ENCODE assay signal across 18 mouse cellular contexts in the genomic region with DNA sequence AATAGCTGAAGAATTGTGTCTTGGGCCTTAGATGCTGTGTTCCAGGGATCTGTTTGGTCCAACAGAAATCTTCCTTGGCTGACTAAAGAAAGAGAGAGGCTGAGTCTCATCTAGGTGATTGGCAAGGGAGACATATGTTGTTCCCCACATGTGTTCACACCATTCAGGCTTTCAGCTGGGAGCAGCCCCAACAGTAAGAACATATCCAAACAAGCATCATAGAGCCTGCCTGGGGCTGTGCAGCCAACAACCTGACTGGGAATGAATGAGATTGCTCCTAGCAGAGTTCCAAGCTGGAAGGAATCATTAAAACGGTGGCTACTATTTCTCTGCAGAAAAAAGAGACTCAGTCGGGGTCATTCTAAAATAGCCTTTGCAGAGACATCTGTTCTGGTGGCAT.
DNase-seq lines count a peak whose midpoint lies in the region; ATAC-seq and TF ChIP-seq lines count a peak whose summit lies in the region.
"Had no signal": no experiment of that assay in that cellular context is flagged by ENCODE, and none has a peak within 500 bp of the region (broad histone marks: within the 10 kb centered on the region; RNA-seq: fewer than 3 reads in every experiment).

No protein-coding gene starts in this region.

- no peak overlapping the region for H3K27ac ChIP-seq in forebrain, postnatal 0 days (ENCODE audit: low read depth, low read length)
- no peak overlapping the region for H3K27ac ChIP-seq in forebrain, embryonic 13.5 days
- 0 out of 2 replicates have a peak overlapping the region, but pooled peaks have one; percentile 22 for H3K27ac ChIP-seq in hindbrain, postnatal 0 days
- H3K27ac ChIP-seq in hindbrain, embryonic 14.5 days: no peak overlapping the region
- no peak overlapping the region for H3K27ac ChIP-seq in heart, embryonic 12.5 days (ENCODE audit: poor library complexity, severe bottlenecking)
- H3K27ac ChIP-seq: embryonic facial prominence, embryonic 12.5 days; heart, adult 2 months had no signal

- H3K27me3 ChIP-seq in forebrain, postnatal 0 days (ENCODE audit: insufficient read depth, low read length): no peaks in the 10 kb centered on the region
- no peaks in the 10 kb centered on the region for H3K27me3 ChIP-seq in forebrain, embryonic 13.5 days
- H3K27me3 ChIP-seq in hindbrain, postnatal 0 days (ENCODE audit: insufficient read depth, low read length): no peaks in the 10 kb centered on the region
- no peaks in the 10 kb centered on the region for H3K27me3 ChIP-seq in hindbrain, embryonic 14.5 days (ENCODE audit: control insufficient read depth, insufficient read depth, low read length)
- H3K27me3 ChIP-seq in heart, embryonic 12.5 days (replicated peaks): no peaks in the 10 kb centered on the region
- H3K27me3 ChIP-seq: embryonic facial prominence, embryonic 12.5 days had no signal

- DNase-seq in forebrain, postnatal 0 days: peak; percentile 13
- no peak for DNase-seq in hindbrain, postnatal 0 days (ENCODE audit: low spot score)
- DNase-seq in hindbrain, embryonic 14.5 days (ENCODE audit: low spot score): no peak
- peak; percentile 60 for DNase-seq in brain, adult 2 months (ENCODE audit: low read depth, low spot score)
- DNase-seq in telencephalon, adult 2 months (ENCODE audit: low read depth, low spot score): peak; percentile 10
- DNase-seq: cerebellum, adult 11-12 months; cerebellum, adult 9-10 months; cerebellum, postnatal 25 days; gastrocnemius, postnatal 14 days; heart, adult 2 months; kidney, adult 8-10 months had no signal

- WGBS in forebrain, postnatal 0 days: 50% methylated on average over 2 of the region's 2 CpGs
- WGBS in forebrain, embryonic 13.5 days: 76% methylated on average over 2 of the region's 2 CpGs
- 58% methylated on average over 2 of the region's 2 CpGs for WGBS in hindbrain, postnatal 0 days
- WGBS in hindbrain, embryonic 14.5 days: 79% methylated on average over 2 of the region's 2 CpGs
- WGBS in heart, embryonic 12.5 days: 80% methylated on average over 2 of the region's 2 CpGs

- H3K4me3 ChIP-seq in forebrain, postnatal 0 days (ENCODE audit: low read depth, low read length): no peak overlapping the region
- no peak overlapping the region for H3K4me3 ChIP-seq in forebrain, embryonic 13.5 days
- H3K4me3 ChIP-seq in hindbrain, postnatal 0 days (ENCODE audit: low read length): no peak overlapping the region
- H3K4me3 ChIP-seq in hindbrain, embryonic 14.5 days (replicated peaks; ENCODE audit: low read length): no peak overlapping the region
- H3K4me3 ChIP-seq in heart, embryonic 12.5 days: no peak overlapping the region
- H3K4me3 ChIP-seq: embryonic facial prominence, embryonic 12.5 days; heart, adult 2 months had no signal

- H3K9me3 ChIP-seq in forebrain, postnatal 0 days (ENCODE audit: low read length): no peaks in the 10 kb centered on the region
- no peaks in the 10 kb centered on the region for H3K9me3 ChIP-seq in forebrain, embryonic 13.5 days (replicated peaks)
- H3K9me3 ChIP-seq in hindbrain, postnatal 0 days (ENCODE audit: low read length): no peaks in the 10 kb centered on the region
- no peaks in the 10 kb centered on the region for H3K9me3 ChIP-seq in hindbrain, embryonic 14.5 days (ENCODE audit: control insufficient read depth, low read length)
- no peaks in the 10 kb centered on the region for H3K9me3 ChIP-seq in heart, embryonic 12.5 days (replicated peaks)
- H3K9me3 ChIP-seq: embryonic facial prominence, embryonic 12.5 days; G1E had no signal

- H3K36me3 ChIP-seq in forebrain, postnatal 0 days (ENCODE audit: insufficient read depth): no peaks in the 10 kb centered on the region
- no peaks in the 10 kb centered on the region for H3K36me3 ChIP-seq in forebrain, embryonic 13.5 days (ENCODE audit: poor library complexity, severe bottlenecking)
- H3K36me3 ChIP-seq in hindbrain, postnatal 0 days (ENCODE audit: insufficient read depth, low read length): no peaks in the 10 kb centered on the region
- H3K36me3 ChIP-seq in hindbrain, embryonic 14.5 days (replicated peaks; ENCODE audit: control insufficient read depth, insufficient read depth): no peaks in the 10 kb centered on the region
- no peaks in the 10 kb centered on the region for H3K36me3 ChIP-seq in heart, embryonic 12.5 days
- H3K36me3 ChIP-seq: embryonic facial prominence, embryonic 12.5 days; G1E had no signal

- peak; percentile 60 for ATAC-seq in forebrain, postnatal 0 days
- no peak for ATAC-seq in forebrain, embryonic 13.5 days
- ATAC-seq in hindbrain, postnatal 0 days: peak; percentile 38; the same call in 1 of the 2 replicates
- no peak for ATAC-seq in hindbrain, embryonic 14.5 days (ENCODE audit: low FRiP score)
- no peak for ATAC-seq in heart, embryonic 12.5 days (ENCODE audit: insufficient number of reproducible peaks, low FRiP score)
- ATAC-seq: inflammation-experienced regulatory T-cells, adult 6 months; intestine, postnatal 0 days had no signal

- no peak for TF ChIP-seq CTCF in forebrain, postnatal 0 days (IDR thresholded peaks at IDR 0.05; ENCODE audit: low read depth)
- no peak for TF ChIP-seq CTCF in hindbrain, postnatal 0 days (IDR thresholded peaks at IDR 0.05; ENCODE audit: low read depth)

- peaks cover 9% of the 10 kb centered on the region; the same call in 1 of the 2 replicates for H3K4me1 ChIP-seq in forebrain, postnatal 0 days (ENCODE audit: insufficient read depth)
- peaks cover 9% of the 10 kb centered on the region for H3K4me1 ChIP-seq in forebrain, embryonic 13.5 days
- H3K4me1 ChIP-seq in hindbrain, postnatal 0 days (ENCODE audit: insufficient read depth, low read length): peaks cover 11% of the 10 kb centered on the region; the same call in 1 of the 2 replicates
- 0 out of 2 replicates have a peak, but pooled peaks cover 3% of the 10 kb centered on the region for H3K4me1 ChIP-seq in hindbrain, embryonic 14.5 days (replicated peaks; ENCODE audit: control insufficient read depth, insufficient read depth, low read length)
- H3K4me1 ChIP-seq in heart, embryonic 12.5 days (replicated peaks): peaks cover 14% of the 10 kb centered on the region
- H3K4me1 ChIP-seq: embryonic facial prominence, embryonic 12.5 days had no signal

- H3K4me2 ChIP-seq in forebrain, postnatal 0 days (ENCODE audit: low read depth): no peak overlapping the region
- no peak overlapping the region for H3K4me2 ChIP-seq in forebrain, embryonic 13.5 days
- H3K4me2 ChIP-seq in hindbrain, postnatal 0 days (ENCODE audit: low read depth, low read length): no peak overlapping the region
- no peak overlapping the region for H3K4me2 ChIP-seq in hindbrain, embryonic 14.5 days (replicated peaks)
- H3K4me2 ChIP-seq in heart, embryonic 12.5 days: no peak overlapping the region
- H3K4me2 ChIP-seq: embryonic facial prominence, embryonic 12.5 days; heart, embryonic 11.5 days had no signal

- no peak overlapping the region for H3K9ac ChIP-seq in forebrain, postnatal 0 days
- H3K9ac ChIP-seq in forebrain, embryonic 13.5 days: no peak overlapping the region
- no peak overlapping the region for H3K9ac ChIP-seq in hindbrain, postnatal 0 days (replicated peaks; ENCODE audit: low read length)
- H3K9ac ChIP-seq in hindbrain, embryonic 14.5 days: no peak overlapping the region
- no peak overlapping the region for H3K9ac ChIP-seq in heart, embryonic 12.5 days
- H3K9ac ChIP-seq: embryonic facial prominence, embryonic 12.5 days had no signal

Comparison
In these comparisons a context has a peak if more than half of its experiments do, and no peak if none do; other contexts are left out.
1. ATAC-seq: peak in forebrain, postnatal 0 days (single experiment) and hindbrain, postnatal 0 days (single experiment); none in forebrain, embryonic 13.5 days (single experiment), hindbrain, embryonic 14.5 days (single experiment) and heart, embryonic 12.5 days (single experiment).
2. DNase-seq: peak in forebrain, postnatal 0 days (single experiment), brain, adult 2 months (single experiment) and telencephalon, adult 2 months (single experiment); none in hindbrain, postnatal 0 days (single experiment) and hindbrain, embryonic 14.5 days (single experiment).